Mouse (Mus musculus) lung, adult 2 months (tissue): Measurements from ENCODE around the gene Coa4.

Experiments
- CTCF ChIP-seq: fragments of 200-500 bp; IDR thresholded peaks from 2 replicates; pipeline ENCODE4 v1.5.1; 2011; ENCODE audit warnings: mild to moderate bottlenecking, low read length, control low read depth; ENCODE audit not compliant: insufficient read depth
- POLR2A ChIP-seq: fragments of 200-500 bp; IDR thresholded peaks from 2 replicates; pipeline ENCODE4 v1.6.1; 2011; ENCODE audit warnings: low read depth, mild to moderate bottlenecking, control low read depth, low read length, borderline replicate concordance; ENCODE audit errors: extremely low read depth

GRCm38 (mm10) chr7:100494415-100494831 is 42.4 kb upstream of the Coa4 start:
- TF ChIP-seq CTCF (no peak), POLR2A (peak; percentile 65; the same call in 1 of the 2 replicates)
